Mouse (Mus musculus): Measurements from ENCODE around the gene Gm20388.

GRCm38 (mm10) chr8:120109149-120109548 is 198.5 kb downstream of the Gm20388 start:
- no peak for TF ChIP-seq POLR2A (IDR thresholded peaks at IDR 0.05; ENCODE audit: insufficient read depth, low read length)
- TF ChIP-seq CTCF (IDR thresholded peaks at IDR 0.05; ENCODE audit: low read depth, low read length) = no peak
- TF ChIP-seq EP300 (IDR thresholded peaks at IDR 0.05; ENCODE audit: insufficient read depth, low read depth, low read length) = no peak

All from ES-Bruce4 (cell line).